Mouse (Mus musculus) intestine, postnatal 0 days (tissue): Measurements from ENCODE around the gene Dcbld1. TPM values are rescaled to one million over a fixed set of nuclear protein-coding genes. Genes with fewer than 3 reads are reported as not detected.
"Not testable (repeated sequence)": the region's sequence is repeated elsewhere in the genome, so short reads cannot be mapped to it uniquely, and the experiment has no call there.

ENCODE experiments used
- ATAC-seq: fragments of 200-750 bp; cut with Nextera tagmentation; 2 replicates; pipeline ENCODE4 v1.8.0; 2017; ENCODE audit warnings: mild to moderate bottlenecking, moderate TSS enrichment, moderate library complexity
- H3K27ac ChIP-seq: fragments of 300-500 bp; sonication (generic); 2 replicates; pipeline ENCODE4 v1.5.1; 2014; ENCODE audit warnings: mild to moderate bottlenecking, low read depth, low read length, moderate library complexity
- H3K27me3 ChIP-seq: fragments of 300-500 bp; sonication (generic); replicated peaks from 2 replicates; pipeline ENCODE4 v1.6.1; 2014; ENCODE audit warnings: low read length, mixed read lengths; ENCODE audit not compliant: control insufficient read depth, insufficient read depth
- H3K36me3 ChIP-seq: fragments of 300-500 bp; sonication (generic); 2 replicates; pipeline ENCODE4 v1.6.1; 2014; ENCODE audit warnings: mild to moderate bottlenecking, moderate library complexity; ENCODE audit not compliant: control insufficient read depth, insufficient read depth
- H3K4me1 ChIP-seq: fragments of 300-500 bp; sonication (generic); replicated peaks from 2 replicates; pipeline ENCODE4 v1.6.1; 2014; ENCODE audit warnings: antibody characterized with exemption, low read length, mixed read lengths; ENCODE audit not compliant: control insufficient read depth, insufficient read depth
- H3K4me2 ChIP-seq: fragments of 300-500 bp; sonication (generic); replicated peaks from 2 replicates; pipeline ENCODE4 v1.6.1; 2014; ENCODE audit warnings: low read depth, mild to moderate bottlenecking, moderate library complexity
- H3K4me3 ChIP-seq: fragments of 300-500 bp; sonication (generic); 2 replicates; pipeline ENCODE4 v1.5.1; 2014; ENCODE audit warnings: low read depth, low read length
- H3K9ac ChIP-seq: fragments of 300-500 bp; sonication (generic); 2 replicates; pipeline ENCODE4 v1.6.1; 2014; ENCODE audit warnings: mild to moderate bottlenecking, low read depth, low read length
- H3K9me3 ChIP-seq: fragments of 300-500 bp; sonication (generic); 2 replicates; pipeline ENCODE4 v1.6.1; 2016; ENCODE audit warnings: mixed run types; ENCODE audit not compliant: control insufficient read depth
- CTCF ChIP-seq: sonication (generic); IDR thresholded peaks from 2 replicates; pipeline ENCODE4 v1.5.1; 2016; ENCODE audit warnings: low read depth, mild to moderate bottlenecking, control low read depth, antibody characterized with exemption, moderate library complexity
- WGBS: fragments of 180-500 bp; shearing (Covaris S2); extraction: QIAGEN DNeasy Blood & Tissue Kit; methylation state at CpG from one replicate; pipeline ENCODE4 v1.1.7; 2014; 5-methylcytosine and 5-hydroxymethylcytosine counted together
- polyA plus RNA-seq: library from polyadenylated mRNA; unstranded; fragments of >200 nt; fragmentation: Nextera tagmentation; extraction: Ambion mirVana; gene quantifications from 2 replicates; pipeline ENCODE4 v1.2.1, GENCODE M21; 2015

Dcbld1 gene
- polyA plus RNA-seq, 1 experiment from 2014 or later, result 36.7 TPM

DNA sequence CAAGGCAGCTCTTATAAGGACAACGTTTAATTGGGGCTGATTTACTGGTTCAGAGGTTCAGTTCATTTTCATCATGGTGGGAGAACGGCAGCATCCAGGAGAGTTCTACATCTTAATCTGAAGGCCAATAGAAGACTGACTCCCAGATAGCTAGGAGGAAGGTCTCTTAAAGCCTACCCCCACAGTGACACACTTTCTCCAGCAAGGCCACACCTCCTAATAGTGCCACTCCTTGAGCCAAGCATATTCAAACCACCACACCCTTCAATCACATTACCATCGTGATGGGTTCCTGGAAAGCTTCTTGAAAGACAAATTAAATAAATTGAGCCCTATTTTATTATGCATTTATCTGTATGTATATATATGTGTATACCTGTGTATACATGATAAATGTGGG is 55.8 kb downstream of the Dcbld1 start:
- Histone ChIP-seq H3K36me3 (peaks cover 6% of the 10 kb centered on the region; the same call in 1 of the 2 replicates), H3K27ac (no peak overlapping the region), H3K9ac (no peak overlapping the region), H3K27me3 (no peaks in the 10 kb centered on the region), H3K4me3 (no peak overlapping the region), H3K4me1 (no peaks in the 10 kb centered on the region; the same call in 1 of the 2 replicates), H3K9me3 (no peaks in the 10 kb centered on the region), H3K4me2 (no peak overlapping the region)
- no peak for TF ChIP-seq CTCF
- 66% methylated on average over 3 of the region's 3 CpGs for WGBS
- no peak for ATAC-seq

DNA sequence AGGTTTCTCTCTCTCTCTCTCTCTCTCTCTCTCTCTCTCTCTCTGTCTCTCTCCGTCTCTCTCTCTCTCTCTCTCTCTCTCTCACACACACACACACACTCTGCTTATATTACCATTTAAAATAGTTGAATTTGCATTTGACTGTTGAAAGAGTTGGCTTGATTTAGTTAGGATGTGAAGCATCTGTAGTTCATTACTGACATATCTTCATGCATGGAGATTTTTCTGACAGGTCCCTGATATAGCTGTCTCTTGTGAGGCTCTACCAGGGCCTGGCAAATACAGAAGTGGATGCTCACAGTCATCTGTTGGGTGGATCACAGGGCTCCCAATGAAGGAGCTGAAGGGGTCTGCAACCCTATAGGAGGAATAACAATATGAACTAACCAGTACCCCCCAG is 59.0 kb downstream of the Dcbld1 start:
- H3K9me3 ChIP-seq, H3K27ac ChIP-seq, H3K4me3 ChIP-seq, ATAC-seq, H3K9ac ChIP-seq, H3K27me3 ChIP-seq, H3K36me3 ChIP-seq, H3K4me1 ChIP-seq, H3K4me2 ChIP-seq: not testable (repeated sequence)
- 77% methylated on average over 1 of the region's 1 CpGs for WGBS

DNA sequence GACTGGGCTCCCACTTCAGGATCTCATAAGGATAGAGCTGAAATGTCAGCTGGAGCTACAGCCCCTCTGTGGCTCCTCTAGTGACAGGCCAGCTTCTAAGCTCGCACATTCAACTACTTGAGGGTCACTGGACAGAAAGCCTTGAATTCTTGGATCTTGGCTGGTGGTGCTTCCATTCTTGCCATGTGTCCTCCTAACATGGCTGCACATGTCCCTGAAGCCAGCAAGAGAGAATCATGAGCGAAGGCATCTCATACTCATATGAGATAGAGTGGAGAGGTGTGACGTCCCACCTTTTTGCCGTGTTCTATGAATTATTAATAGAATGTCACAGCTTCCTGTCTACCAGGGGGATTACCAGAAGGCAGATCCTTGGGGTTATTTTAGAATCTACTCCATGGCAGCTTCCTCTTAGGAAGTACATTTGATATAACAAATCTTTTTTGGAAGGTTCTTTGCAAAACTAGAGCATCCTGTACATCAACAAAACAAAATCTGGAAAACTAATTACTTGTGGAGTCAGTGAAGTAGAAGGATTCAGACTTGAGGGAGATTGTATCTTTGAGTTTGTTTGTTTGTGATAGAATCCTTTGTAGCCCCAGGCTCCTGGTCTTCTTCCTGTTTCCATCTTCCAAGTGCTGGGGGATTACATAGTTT is 60.6 kb downstream of the Dcbld1 start:
- Histone ChIP-seq H3K4me3 (no peak overlapping the region), H3K9ac (no peak overlapping the region), H3K27ac (no peak overlapping the region), H3K4me2 (no peak overlapping the region), H3K27me3 (no peaks in the 10 kb centered on the region), H3K9me3 (no peaks in the 10 kb centered on the region), H3K4me1 (no peaks in the 10 kb centered on the region), H3K36me3 (peaks cover 6% of the 10 kb centered on the region; the same call in 1 of the 2 replicates)
- no peak for ATAC-seq
- no peak for TF ChIP-seq CTCF
- WGBS, result 68% methylated on average over 4 of the region's 4 CpGs

DNA sequence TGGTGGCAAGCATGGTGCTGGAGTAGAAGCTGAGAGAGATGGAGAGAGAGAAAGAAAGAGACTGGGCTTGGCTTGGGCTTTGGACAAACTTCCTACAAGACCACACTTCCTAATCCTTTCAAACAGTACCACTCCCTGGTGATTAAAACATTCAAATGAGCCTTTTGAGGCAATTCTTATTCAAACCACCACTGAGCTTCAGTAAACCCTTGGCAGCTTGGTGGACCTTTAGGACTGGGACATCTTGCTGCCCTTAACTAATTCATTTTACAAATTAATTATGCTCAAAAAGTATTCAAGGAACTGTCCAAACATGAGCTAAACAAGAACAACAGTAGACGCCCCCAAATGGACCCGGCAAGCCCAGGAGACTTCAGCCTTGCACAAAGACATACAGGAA is 62.5 kb downstream of the Dcbld1 start:
- H3K36me3 ChIP-seq, result peaks cover 10% of the 10 kb centered on the region; the same call in 1 of the 2 replicates
- no peak overlapping the region for H3K4me2 ChIP-seq
- 88% methylated on average over 2 of the region's 2 CpGs for WGBS
- no peaks in the 10 kb centered on the region for H3K9me3 ChIP-seq
- TF ChIP-seq CTCF, result no peak
- H3K4me1 ChIP-seq, result no peaks in the 10 kb centered on the region
- no peak overlapping the region for H3K27ac ChIP-seq
- H3K9ac ChIP-seq, result no peak overlapping the region
- H3K27me3 ChIP-seq, result no peaks in the 10 kb centered on the region
- no peak overlapping the region for H3K4me3 ChIP-seq
- no peak for ATAC-seq

DNA sequence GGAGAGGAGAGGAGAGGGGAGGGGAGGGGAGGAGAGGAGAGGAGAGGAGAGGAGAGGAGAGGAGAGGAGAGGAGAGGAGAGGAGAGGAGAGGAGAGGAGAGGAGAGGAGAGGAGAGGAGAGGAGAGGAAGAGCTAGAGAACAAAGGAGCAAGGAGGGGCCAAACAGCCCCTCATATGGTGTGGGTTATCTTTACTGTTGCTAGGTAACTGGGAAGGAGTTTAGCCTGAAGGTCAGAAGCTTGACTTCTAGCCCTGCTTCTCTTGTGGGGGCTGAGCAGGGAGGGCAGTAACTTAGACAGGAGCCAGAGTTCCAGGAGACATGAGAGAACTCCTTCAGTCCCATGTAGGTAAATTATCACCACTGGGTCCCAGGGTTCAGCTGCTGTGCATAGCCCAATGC is 65.1 kb downstream of the Dcbld1 start:
- not testable (repeated sequence) for H3K4me1 ChIP-seq, H3K9ac ChIP-seq, H3K4me2 ChIP-seq, H3K9me3 ChIP-seq, H3K36me3 ChIP-seq, ATAC-seq, H3K4me3 ChIP-seq, H3K27ac ChIP-seq, H3K27me3 ChIP-seq

DNA sequence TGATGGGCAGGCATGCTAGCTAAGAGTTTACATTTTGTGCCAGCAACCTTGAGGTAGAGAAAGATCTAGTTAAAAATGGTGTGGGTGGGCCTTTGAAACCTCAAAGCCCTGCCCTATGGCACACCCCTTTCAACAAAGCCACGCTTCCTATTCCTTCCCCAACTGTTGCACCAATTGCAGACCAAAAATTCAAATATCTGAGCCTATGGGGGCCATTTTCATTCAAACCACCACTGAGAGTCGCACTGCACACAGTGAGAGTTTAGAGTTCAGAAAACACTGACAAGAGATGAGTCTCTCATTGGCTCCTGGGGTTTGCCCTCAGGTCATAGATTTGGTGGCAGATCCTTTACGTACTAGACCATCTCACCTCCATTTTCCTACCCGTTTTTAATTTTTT is 68.3 kb downstream of the Dcbld1 start:
- H3K9me3 ChIP-seq, result no peaks in the 10 kb centered on the region
- whole genome bisulfite sequencing, result 92% methylated on average over 4 of the region's 4 CpGs
- no peaks in the 10 kb centered on the region for H3K4me1 ChIP-seq
- H3K4me3 ChIP-seq, result no peak overlapping the region
- H3K27ac ChIP-seq, result no peak overlapping the region
- H3K36me3 ChIP-seq, result peaks cover 30% of the 10 kb centered on the region
- H3K27me3 ChIP-seq, result no peaks in the 10 kb centered on the region
- no peak overlapping the region for H3K4me2 ChIP-seq
- TF ChIP-seq CTCF, result no peak
- no peak overlapping the region for H3K9ac ChIP-seq
- ATAC-seq, result no peak

DNA sequence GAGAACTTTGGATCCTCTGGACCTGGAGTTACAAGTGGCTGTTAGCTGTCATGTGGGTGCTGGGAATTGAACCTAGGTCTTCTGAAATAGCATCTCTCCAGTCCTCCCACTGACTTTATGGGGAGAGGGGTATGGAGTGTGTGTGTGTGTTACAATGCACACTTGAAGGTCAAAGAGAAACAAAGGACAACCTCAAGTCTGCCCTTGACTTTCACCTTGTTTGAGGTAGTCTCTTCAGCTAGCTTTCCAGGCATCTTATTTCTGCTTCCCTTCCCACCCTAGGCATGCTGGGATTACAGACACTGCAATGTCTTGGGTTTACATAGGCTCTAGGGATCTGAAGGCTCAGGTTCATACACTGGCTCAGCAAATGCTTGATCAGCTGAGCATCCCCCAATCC is 68.9 kb downstream of the Dcbld1 start:
- no peak for ATAC-seq
- Histone ChIP-seq H3K27me3 (no peaks in the 10 kb centered on the region), H3K4me1 (no peaks in the 10 kb centered on the region), H3K27ac (no peak overlapping the region), H3K36me3 (peaks cover 30% of the 10 kb centered on the region), H3K9ac (no peak overlapping the region), H3K4me3 (no peak overlapping the region), H3K9me3 (no peaks in the 10 kb centered on the region), H3K4me2 (no peak overlapping the region)
- no peak for TF ChIP-seq CTCF
